13 mouse cellular contexts compared by ENCODE assay signal in the genomic region with DNA sequence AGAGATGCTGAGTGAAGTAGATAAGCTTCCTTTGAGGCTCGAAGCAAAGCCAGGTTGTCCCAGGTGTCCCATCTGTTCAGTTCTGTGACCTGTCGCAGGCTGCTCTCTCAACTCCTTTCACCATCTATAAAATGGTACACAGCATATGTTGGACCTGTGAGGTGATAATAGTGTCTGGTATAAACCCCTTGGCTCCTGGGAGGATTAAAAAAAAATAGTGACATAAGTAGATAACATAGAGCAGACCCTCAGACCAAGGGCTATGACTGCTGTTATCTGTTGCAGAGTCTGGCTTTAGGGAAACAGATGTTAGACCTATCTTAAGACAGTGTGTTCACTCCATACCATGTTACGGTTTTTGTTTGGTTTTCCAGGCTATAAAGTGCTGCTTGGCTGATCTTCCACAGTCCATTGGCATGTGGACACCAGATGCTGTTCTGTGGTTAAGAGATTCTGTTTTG. TPM values are rescaled to one million over a fixed set of nuclear protein-coding genes. Genes with fewer than 3 reads are reported as not detected.
A peak's percentile ranks its signal among the peaks of the same experiment; 100 is the strongest.
DNase-seq lines count a peak whose midpoint lies in the region; ATAC-seq and TF ChIP-seq lines count a peak whose summit lies in the region.
"Had no signal": no experiment of that assay in that cellular context is flagged by ENCODE, and none has a peak within 500 bp of the region (broad histone marks: within the 10 kb centered on the region; RNA-seq: fewer than 3 reads in every experiment).

No protein-coding gene starts in this region.

- intact Hi-C loops in heart, adult 2 months (cut with DNase I): loop anchor here (5.0 kb wide), 1 partner anchor 36 kb away; no protein-coding TSS in a partner anchor
- intact Hi-C loops in left cerebral cortex, postnatal 36 days (cut with DNase I): no loop called here

- H3K27ac ChIP-seq in heart, embryonic 13.5 days (replicated peaks): peak overlapping the region; percentile 42
- H3K27ac ChIP-seq in heart, adult 2 months: no peak overlapping the region
- no peak overlapping the region for H3K27ac ChIP-seq in MEL (ENCODE audit: control insufficient read depth, low read depth, low read length)
- 0 out of 2 replicates have a peak overlapping the region, but pooled peaks have one; percentile 7 for H3K27ac ChIP-seq in liver, embryonic 12.5 days
- H3K27ac ChIP-seq in hindbrain, embryonic 13.5 days: no peak overlapping the region
- H3K27ac ChIP-seq: midbrain, embryonic 13.5 days; neural tube, embryonic 12.5 days had no signal

- no peak for TF ChIP-seq CTCF in heart, adult 2 months (IDR thresholded peaks at IDR 0.05)
- no peak for TF ChIP-seq CTCF in MEL (IDR thresholded peaks at IDR 0.05 in 2 of 3, conservative IDR thresholded peaks at IDR 0.05 in 1 of 3; ENCODE audit: control insufficient read depth in 1 of 3, insufficient read depth in 1 of 3, low read depth in 2 of 3, low read length in 3 of 3, poor library complexity in 1 of 3, severe bottlenecking in 1 of 3)

- no peak for TF ChIP-seq RAD21 in MEL (IDR thresholded peaks at IDR 0.05; ENCODE audit: low read depth, low read length)

- WGBS in heart, embryonic 13.5 days: 17% methylated on average over 3 of the region's 3 CpGs
- WGBS in heart, adult 2 months: 69% methylated on average over 3 of the region's 3 CpGs
- WGBS in liver, embryonic 12.5 days (ENCODE audit: insufficient replicate concordance): 14% methylated on average over 3 of the region's 3 CpGs
- 85% methylated on average over 3 of the region's 3 CpGs for WGBS in hindbrain, embryonic 13.5 days

- H3K4me3 ChIP-seq in heart, embryonic 13.5 days: no peak overlapping the region
- no peak overlapping the region for H3K4me3 ChIP-seq in heart, adult 2 months
- no peak overlapping the region for H3K4me3 ChIP-seq in MEL (ENCODE audit: control insufficient read depth in 1 of 2, insufficient read depth in 1 of 2, low read depth in 2 of 2, low read length in 2 of 2)
- no peak overlapping the region for H3K4me3 ChIP-seq in liver, embryonic 12.5 days
- H3K4me3 ChIP-seq in hindbrain, embryonic 13.5 days: no peak overlapping the region
- H3K4me3 ChIP-seq: midbrain, embryonic 13.5 days; neural tube, embryonic 12.5 days had no signal

- no peak for DNase-seq in heart, adult 2 months
- DNase-seq in MEL (ENCODE audit: low read depth, low spot score): peak; percentile 73
- peak; percentile 41 for DNase-seq in c-Kit-positive CD71-positive TER-119-negative erythroid progenitor cells, embryonic 14.5 days (ENCODE audit: low read depth)
- DNase-seq in left cerebral cortex, postnatal 36 days (ENCODE audit: low spot score in 2 of 2): no peak
- DNase-seq: kidney, adult 11 months; retina, postnatal 1 day; spleen, adult 18-20 months had no signal

- H3K9ac ChIP-seq in heart, embryonic 13.5 days: no peak overlapping the region
- no peak overlapping the region for H3K9ac ChIP-seq in heart, adult 2 months (ENCODE audit: low read depth, low read length)
- no peak overlapping the region for H3K9ac ChIP-seq in MEL (ENCODE audit: control insufficient read depth, low read depth, low read length, poor library complexity, severe bottlenecking)
- no peak overlapping the region for H3K9ac ChIP-seq in liver, embryonic 12.5 days
- no peak overlapping the region for H3K9ac ChIP-seq in hindbrain, embryonic 13.5 days
- H3K9ac ChIP-seq: midbrain, embryonic 13.5 days; neural tube, embryonic 12.5 days had no signal

- ATAC-seq in heart, embryonic 13.5 days (ENCODE audit: extremely low read depth, insufficient number of reproducible peaks, low FRiP score, low TSS enrichment): no peak
- peak; percentile 91 for ATAC-seq in liver, embryonic 12.5 days
- ATAC-seq in hindbrain, embryonic 13.5 days (ENCODE audit: low FRiP score): no peak
- ATAC-seq: lung, postnatal 0 days; midbrain, embryonic 13.5 days had no signal

- H3K4me2 ChIP-seq in heart, embryonic 13.5 days: no peak overlapping the region
- H3K4me2 ChIP-seq in liver, embryonic 12.5 days: peak overlapping the region; percentile 36
- H3K4me2 ChIP-seq in hindbrain, embryonic 13.5 days: no peak overlapping the region
- H3K4me2 ChIP-seq: midbrain, embryonic 13.5 days; neural tube, embryonic 12.5 days had no signal

- no peak for TF ChIP-seq EP300 in heart, adult 2 months (IDR thresholded peaks at IDR 0.05; ENCODE audit: insufficient read depth, low read depth, low read length)
- peak; percentile 79 to 81 for TF ChIP-seq EP300 in MEL (IDR thresholded peaks at IDR 0.05; ENCODE audit: low read depth in 1 of 2, low read length in 2 of 2)

- peaks cover 15% of the 10 kb centered on the region for H3K4me1 ChIP-seq in heart, embryonic 13.5 days
- no peaks in the 10 kb centered on the region; the same call in 1 of the 2 replicates for H3K4me1 ChIP-seq in heart, adult 2 months (ENCODE audit: control insufficient read depth, insufficient read depth, low read length)
- peaks cover 0 to 6% of the 10 kb centered on the region in 2 experiments; a peak in 3 of 4 replicates for H3K4me1 ChIP-seq in MEL (ENCODE audit: control insufficient read depth in 1 of 2, insufficient read depth in 2 of 2, low read length in 2 of 2)
- H3K4me1 ChIP-seq in liver, embryonic 12.5 days: peaks cover 21% of the 10 kb centered on the region
- no peaks in the 10 kb centered on the region for H3K4me1 ChIP-seq in hindbrain, embryonic 13.5 days (replicated peaks)
- H3K4me1 ChIP-seq: midbrain, embryonic 13.5 days; neural tube, embryonic 12.5 days had no signal

- TF ChIP-seq POLR2A in heart, adult 2 months (IDR thresholded peaks at IDR 0.05; ENCODE audit: insufficient read depth, low read depth, low read length): no peak
- no peak for TF ChIP-seq POLR2A in MEL (IDR thresholded peaks at IDR 0.05; ENCODE audit: control insufficient read depth in 1 of 2, insufficient read depth in 1 of 2, low read depth in 1 of 2, low read length in 2 of 2, poor library complexity in 1 of 2)

- H3K27me3 ChIP-seq in heart, embryonic 13.5 days (replicated peaks): no peaks in the 10 kb centered on the region; the same call in 1 of the 2 replicates
- no peaks in the 10 kb centered on the region for H3K27me3 ChIP-seq in heart, adult 2 months (ENCODE audit: control insufficient read depth, insufficient read depth, low read length)
- H3K27me3 ChIP-seq in MEL (ENCODE audit: control insufficient read depth in 1 of 2, insufficient read depth in 2 of 2, low read length in 2 of 2): no peaks in the 10 kb centered on the region
- H3K27me3 ChIP-seq in liver, embryonic 12.5 days (replicated peaks): no peaks in the 10 kb centered on the region; the same call in 1 of the 2 replicates
- no peaks in the 10 kb centered on the region for H3K27me3 ChIP-seq in hindbrain, embryonic 13.5 days
- H3K27me3 ChIP-seq: midbrain, embryonic 13.5 days; neural tube, embryonic 12.5 days had no signal

- no peaks in the 10 kb centered on the region for H3K79me2 ChIP-seq in heart, adult 2 months (replicated peaks; ENCODE audit: control insufficient read depth, insufficient read depth, low read length)
- no peaks in the 10 kb centered on the region for H3K79me2 ChIP-seq in MEL (ENCODE audit: control insufficient read depth, insufficient read depth, low read length, poor library complexity)

- peaks cover 22% of the 10 kb centered on the region for H3K36me3 ChIP-seq in heart, embryonic 13.5 days
- peaks cover 2% of the 10 kb centered on the region; the same call in 1 of the 2 replicates for H3K36me3 ChIP-seq in heart, adult 2 months (ENCODE audit: control insufficient read depth, insufficient read depth, low read length)
- H3K36me3 ChIP-seq in MEL (ENCODE audit: control insufficient read depth in 1 of 2, insufficient read depth in 2 of 2, low read length in 2 of 2): peaks cover 0 to 8% of the 10 kb centered on the region in 2 experiments; a peak in 2 of 4 replicates
- H3K36me3 ChIP-seq in liver, embryonic 12.5 days: no peaks in the 10 kb centered on the region
- peaks cover 5% of the 10 kb centered on the region; the same call in 1 of the 2 replicates for H3K36me3 ChIP-seq in hindbrain, embryonic 13.5 days
- H3K36me3 ChIP-seq: neural tube, embryonic 12.5 days had no signal

- no peaks in the 10 kb centered on the region for H3K9me3 ChIP-seq in heart, embryonic 13.5 days
- no peaks in the 10 kb centered on the region for H3K9me3 ChIP-seq in MEL (replicated peaks; ENCODE audit: insufficient read depth, low read length)
- no peaks in the 10 kb centered on the region for H3K9me3 ChIP-seq in liver, embryonic 12.5 days (replicated peaks)
- H3K9me3 ChIP-seq in hindbrain, embryonic 13.5 days: no peaks in the 10 kb centered on the region
- H3K9me3 ChIP-seq: midbrain, embryonic 13.5 days; neural tube, embryonic 12.5 days had no signal

TF ChIP-seq in MEL, 35 proteins besides CTCF, POLR2A, EP300 and RAD21 (continues in another document):
- TF ChIP-seq SIN3A (IDR thresholded peaks at IDR 0.05; ENCODE audit: low read length) (peak; percentile 61; the same call in 1 of the 2 replicates), NRF1 (IDR thresholded peaks at IDR 0.05; ENCODE audit: insufficient read depth, low read depth, low read length, poor library complexity, severe bottlenecking) (no peak), ETS1 (IDR thresholded peaks at IDR 0.05; ENCODE audit: low read depth, low read length) (peak; percentile 89), BHLHE40 (IDR thresholded peaks at IDR 0.05; ENCODE audit: borderline replicate concordance, low read depth, low read length) (no peak), TCF12 (IDR thresholded peaks at IDR 0.05; ENCODE audit: low read depth, low read length) (peak; percentile 88)

RNA-seq across cellular contexts. Expression of gene Tmod1, which starts 15.7 kb away (rescaled TPM):
- 171 and 182 TPM in 2 replicates for polyA plus RNA-seq in heart, embryonic 13.5 days (2015; fragmentation: Nextera tagmentation; extraction: Ambion mirVana)
- 100 to 1,000 TPM; 250 to 264 TPM for total RNA-seq in heart, adult 2 months (2021)
- 142 and 220 TPM in 2 replicates for polyA plus RNA-seq in heart, adult 2 months (2012; rRNA removed)
- 2.2 and 2.3 TPM in 2 replicates for total RNA-seq in MEL (2012; rRNA removed)
- 1 to 10 TPM in 1 of 2 experiments, not detected in 1; 8.1 TPM for polyA plus RNA-seq in MEL (2012; ENCODE audit: insufficient read depth in 1 of 2, insufficient read length in 2 of 2, low read depth in 1 of 2, low replicate concordance in 2 of 2, missing spikeins in 1 of 2)
- polyA plus RNA-seq in liver, embryonic 12.5 days (2016; fragmentation: Nextera tagmentation; extraction: Ambion mirVana): 45.3 and 46.4 TPM in 2 replicates
- total RNA-seq in left cerebral cortex, postnatal 36 days (2021): 10 to 100 TPM; 43.6 to 49.5 TPM
- 1.9 and 2.1 TPM in 2 replicates for polyA plus RNA-seq in hindbrain, embryonic 13.5 days (2015; fragmentation: Nextera tagmentation; extraction: Ambion mirVana)

RNA-seq across cellular contexts. Expression of gene Tdrd7, which starts 57.9 kb away (rescaled TPM):
- polyA plus RNA-seq in heart, embryonic 13.5 days (2015; fragmentation: Nextera tagmentation; extraction: Ambion mirVana): 13.0 and 14.3 TPM in 2 replicates
- total RNA-seq in heart, adult 2 months (2021): 10 to 100 TPM; 11.2 to 12.6 TPM
- polyA plus RNA-seq in heart, adult 2 months (2012; rRNA removed): 6.2 and 11.4 TPM in 2 replicates
- total RNA-seq in MEL (2012; rRNA removed): 11.8 and 11.9 TPM in 2 replicates
- 1 to 10 TPM in 1 of 2 experiments, not detected in 1; 7.7 TPM for polyA plus RNA-seq in MEL (2012; ENCODE audit: insufficient read depth in 1 of 2, insufficient read length in 2 of 2, low read depth in 1 of 2, low replicate concordance in 2 of 2, missing spikeins in 1 of 2)
- 6.5 and 9.8 TPM in 2 replicates for polyA plus RNA-seq in liver, embryonic 12.5 days (2016; fragmentation: Nextera tagmentation; extraction: Ambion mirVana)
- total RNA-seq in left cerebral cortex, postnatal 36 days (2021): 10 to 100 TPM; 24.7 to 24.9 TPM
- 21.0 and 21.7 TPM in 2 replicates for polyA plus RNA-seq in hindbrain, embryonic 13.5 days (2015; fragmentation: Nextera tagmentation; extraction: Ambion mirVana)

Comparison
In these comparisons a context has a peak if more than half of its experiments do, and no peak if none do; other contexts are left out.
1. H3K27ac ChIP-seq: peak in heart, embryonic 13.5 days (single experiment) and liver, embryonic 12.5 days (single experiment); none in heart, adult 2 months (single experiment), MEL (single experiment) and hindbrain, embryonic 13.5 days (single experiment).
2. DNase-seq: peak in MEL (single experiment) and c-Kit-positive CD71-positive TER-119-negative erythroid progenitor cells, embryonic 14.5 days (single experiment); none in heart, adult 2 months (0 of 2) and left cerebral cortex, postnatal 36 days (0 of 2).